Mouse (Mus musculus) liver, postnatal 0 days (tissue): ENCODE results near the gene Evi5. TPM values are rescaled to one million over a fixed set of nuclear protein-coding genes. Genes with fewer than 3 reads are reported as not detected.

Experiments used
- ATAC-seq: fragments of 200-750 bp; cut with Nextera tagmentation; 2 replicates; pipeline ENCODE4 v1.8.0; 2017; ENCODE audit warnings: mild to moderate bottlenecking, moderate library complexity
- DNase-seq: peaks from one replicate; pipeline ENCODE4 v3.0.0-alpha.2; 2016
- H3K27ac ChIP-seq: fragments of 300-500 bp; sonication (generic); 2 replicates; pipeline ENCODE4 v1.5.1; 2014; ENCODE audit warnings: antibody characterized with exemption, moderate library complexity, mild to moderate bottlenecking, low read depth
- H3K27me3 ChIP-seq: fragments of 300-500 bp; sonication (generic); 2 replicates; pipeline ENCODE4 v1.6.1; 2014; ENCODE audit warnings: low read length, control low read depth, mixed read lengths; ENCODE audit not compliant: insufficient read depth
- H3K36me3 ChIP-seq: fragments of 300-500 bp; sonication (generic); replicated peaks from 2 replicates; pipeline ENCODE4 v1.6.1; 2014; ENCODE audit warnings: mild to moderate bottlenecking, control low read depth, low read length, moderate library complexity, mixed read lengths; ENCODE audit not compliant: insufficient read depth
- H3K4me1 ChIP-seq: fragments of 300-500 bp; sonication (generic); 2 replicates; pipeline ENCODE4 v1.6.1; 2014; ENCODE audit warnings: antibody characterized with exemption, mild to moderate bottlenecking, control low read depth; ENCODE audit not compliant: insufficient read depth
- H3K4me2 ChIP-seq: fragments of 300-500 bp; sonication (generic); 2 replicates; pipeline ENCODE4 v1.6.1; 2014; ENCODE audit warnings: low read depth, mild to moderate bottlenecking, low read length, moderate library complexity, mixed read lengths
- H3K4me3 ChIP-seq: fragments of 300-500 bp; sonication (generic); 2 replicates; pipeline ENCODE4 v1.5.1; 2014; ENCODE audit warnings: low read depth, low read length
- H3K9ac ChIP-seq: fragments of 300-500 bp; sonication (generic); replicated peaks from 2 replicates; pipeline ENCODE4 v1.6.1; 2014; ENCODE audit warnings: mild to moderate bottlenecking, moderate library complexity
- H3K9me3 ChIP-seq: fragments of 300-500 bp; sonication (generic); 2 replicates; pipeline ENCODE4 v1.6.1; 2016; ENCODE audit warnings: mild to moderate bottlenecking, control low read depth, low read length, mixed read lengths
- CTCF ChIP-seq: sonication (generic); IDR thresholded peaks from 2 replicates; pipeline ENCODE4 v1.5.1; 2016; ENCODE audit warnings: antibody characterized with exemption, low read depth
- EP300 ChIP-seq: IDR thresholded peaks from 2 replicates; pipeline ENCODE4 v1.6.1; 2016; ENCODE audit warnings: antibody characterized with exemption, low read depth, mild to moderate bottlenecking
- WGBS: fragments of 180-500 bp; shearing (Covaris S2); extraction: QIAGEN DNeasy Blood & Tissue Kit; methylation state at CpG from one replicate; pipeline ENCODE4 v1.1.7; 2014; ENCODE audit not compliant: insufficient replicate concordance; 5-methylcytosine and 5-hydroxymethylcytosine counted together
- polyA plus RNA-seq: library from polyadenylated mRNA; unstranded; fragments of >200 nt; fragmentation: Nextera tagmentation; extraction: Ambion mirVana; gene quantifications from 2 replicates; pipeline ENCODE4 v1.2.1, GENCODE M21; 2015

Evi5 gene
- polyA plus RNA-seq = 68.4 and 73.5 TPM in 2 replicates

DNA sequence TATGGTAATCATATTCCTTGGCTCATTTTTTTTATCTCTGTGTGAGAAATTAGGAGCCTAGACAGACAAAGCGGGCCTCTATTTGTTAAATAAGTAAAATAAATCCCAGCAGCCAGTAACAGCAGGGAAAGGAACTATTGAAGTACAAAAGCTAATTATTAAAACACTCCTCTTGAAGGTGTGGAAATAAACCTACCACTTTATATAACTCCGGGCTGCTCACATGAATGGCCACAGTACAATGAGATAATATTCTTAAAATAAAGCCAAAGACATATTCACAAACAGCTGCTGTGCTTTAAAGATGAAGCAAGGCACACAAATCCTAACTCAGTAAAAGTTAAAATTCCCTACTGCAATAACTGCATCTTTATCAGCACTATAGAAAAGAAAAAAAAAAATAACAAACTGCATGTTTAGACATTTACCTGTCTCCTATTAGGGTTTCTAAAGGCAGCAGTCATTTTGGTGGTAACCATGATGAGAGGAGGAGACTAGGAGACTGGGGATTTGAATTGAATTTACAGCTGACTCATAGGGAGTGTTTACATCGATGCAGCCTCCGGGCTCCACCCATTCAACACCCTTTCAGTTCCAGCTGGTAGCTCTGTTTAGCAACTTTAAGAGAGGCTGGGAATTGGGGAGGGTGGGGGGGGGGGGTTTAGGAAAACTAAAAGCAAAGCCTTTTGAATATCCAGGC is at the start of gene Evi5:
TSS of gene Evi5 (minus strand) at position 547 of the 700 bp plus-strand sequence.
- no peaks in the 10 kb centered on the region for H3K27me3 ChIP-seq
- WGBS = 32% methylated on average over 4 of the region's 4 CpGs
- ATAC-seq (peak; percentile 94), DNase-seq (peak; percentile 70)
- peaks cover 9% of the 10 kb centered on the region; the same call in 1 of the 2 replicates for H3K36me3 ChIP-seq
- TF ChIP-seq CTCF (no peak), EP300 (peak; percentile 64; the same call in 1 of the 2 replicates)
- H3K4me3 ChIP-seq = peak within 1 kb of the TSS; percentile 59
- H3K9me3 ChIP-seq = no peaks in the 10 kb centered on the region
- peaks cover 17% of the 10 kb centered on the region; the same call in 1 of the 2 replicates for H3K4me1 ChIP-seq
- peak within 1 kb of the TSS; percentile 54 for H3K4me2 ChIP-seq
- peak within 1 kb of the TSS; percentile 66 for H3K9ac ChIP-seq
- H3K27ac ChIP-seq = peak within 1 kb of the TSS; percentile 87

DNA sequence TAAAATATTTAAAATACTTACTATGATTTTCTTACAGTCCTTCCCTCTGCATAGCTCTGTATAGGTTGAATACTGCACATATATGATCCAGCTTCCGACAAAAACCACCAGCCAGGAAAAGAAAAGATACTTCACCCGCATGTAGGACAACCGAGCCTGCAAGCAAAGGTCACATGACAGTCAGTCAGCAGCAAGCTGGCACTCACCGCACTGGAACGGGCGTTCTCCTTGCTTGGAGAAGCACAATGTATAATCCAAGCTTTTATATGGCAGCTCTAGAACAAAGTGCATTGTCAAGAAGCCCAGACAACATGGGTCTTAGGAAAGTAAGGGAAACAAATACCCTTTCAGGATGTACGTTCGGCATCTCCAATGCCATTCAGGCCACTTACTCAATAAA is 49.7 kb upstream of the Evi5 start:
- Histone ChIP-seq H3K9ac (no peak overlapping the region), H3K36me3 (no peaks in the 10 kb centered on the region), H3K27me3 (no peaks in the 10 kb centered on the region), H3K4me2 (no peak overlapping the region), H3K4me1 (no peaks in the 10 kb centered on the region; the same call in 1 of the 2 replicates), H3K4me3 (no peak overlapping the region), H3K27ac (no peak overlapping the region), H3K9me3 (no peaks in the 10 kb centered on the region)
- ATAC-seq = no peak
- DNase-seq = no peak
- TF ChIP-seq CTCF (no peak), EP300 (no peak)
- WGBS = 87% methylated on average over 8 of the region's 8 CpGs

DNA sequence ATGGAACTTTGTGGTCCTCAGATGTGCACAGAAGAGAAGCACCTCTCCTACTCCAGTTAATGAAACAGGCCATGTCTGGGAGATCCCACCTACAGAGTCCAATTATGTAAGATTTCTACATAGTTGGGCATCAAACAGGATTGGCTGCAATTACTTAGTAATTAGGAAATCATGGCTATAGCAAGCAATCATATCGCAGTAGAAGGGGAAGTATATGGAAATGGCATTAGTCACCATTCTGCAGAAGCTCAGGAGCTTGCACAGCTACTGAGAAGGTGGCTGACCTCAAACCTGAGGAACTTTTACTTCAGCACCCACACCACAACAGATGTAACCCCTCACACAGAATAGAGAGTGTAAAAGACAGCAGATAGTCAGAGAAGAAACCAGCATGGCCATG is 47.9 kb upstream of the Evi5 start:
- no peak overlapping the region for H3K27ac ChIP-seq
- no peaks in the 10 kb centered on the region for H3K27me3 ChIP-seq
- no peaks in the 10 kb centered on the region for H3K9me3 ChIP-seq
- H3K4me3 ChIP-seq = no peak overlapping the region
- ATAC-seq = peak; percentile 15; the same call in 1 of the 2 replicates
- no peaks in the 10 kb centered on the region; the same call in 1 of the 2 replicates for H3K4me1 ChIP-seq
- no peak overlapping the region for H3K9ac ChIP-seq
- TF ChIP-seq CTCF = no peak
- no peak for TF ChIP-seq EP300
- DNase-seq = no peak
- H3K36me3 ChIP-seq = no peaks in the 10 kb centered on the region
- H3K4me2 ChIP-seq = no peak overlapping the region
- 61% methylated on average over 1 of the region's 1 CpGs for WGBS

DNA sequence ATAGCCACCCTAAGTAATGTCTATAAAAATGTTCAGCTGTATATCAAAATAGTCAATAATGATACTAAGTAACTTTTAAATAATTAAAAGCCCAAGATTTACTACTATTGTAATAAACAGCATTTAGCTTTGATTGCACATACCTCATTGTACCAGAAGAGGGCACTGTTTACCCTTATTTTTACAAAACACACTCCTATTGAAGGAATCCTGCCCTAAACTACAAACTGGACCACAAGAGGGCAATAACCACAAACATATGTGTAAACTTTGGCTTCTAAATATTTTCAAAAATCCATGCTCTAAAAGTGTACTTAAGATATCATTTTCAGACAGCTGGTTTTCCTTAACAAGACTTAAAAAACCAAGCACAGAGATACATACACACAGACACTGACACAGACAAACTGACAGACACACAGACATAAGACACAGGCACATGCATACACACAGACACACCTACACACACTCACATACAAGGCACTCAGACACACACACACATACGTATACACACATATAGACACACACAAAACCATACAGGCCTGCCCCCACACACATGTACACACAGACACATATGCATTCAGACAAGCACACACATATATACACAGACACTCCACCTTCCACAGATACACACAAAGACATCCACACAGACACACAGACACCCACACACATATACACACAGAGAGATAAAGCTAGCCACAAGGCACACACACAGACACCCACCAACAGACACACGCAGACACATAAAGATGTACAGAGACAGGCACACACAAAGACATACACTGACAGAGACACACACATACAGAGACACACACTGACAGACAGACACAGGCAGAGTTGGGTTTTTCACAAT is 46.7 kb upstream of the Evi5 start:
- Histone ChIP-seq H3K36me3 (no peaks in the 10 kb centered on the region), H3K4me2 (no peak overlapping the region), H3K27ac (no peak overlapping the region), H3K9ac (no peak overlapping the region), H3K4me1 (no peaks in the 10 kb centered on the region), H3K4me3 (no peak overlapping the region), H3K9me3 (no peaks in the 10 kb centered on the region), H3K27me3 (no peaks in the 10 kb centered on the region)
- ATAC-seq (peak; percentile 64), DNase-seq (no peak)
- TF ChIP-seq EP300 = no peak
- TF ChIP-seq CTCF = peak; percentile 94
- WGBS = 73% methylated on average over 2 of the region's 2 CpGs

DNA sequence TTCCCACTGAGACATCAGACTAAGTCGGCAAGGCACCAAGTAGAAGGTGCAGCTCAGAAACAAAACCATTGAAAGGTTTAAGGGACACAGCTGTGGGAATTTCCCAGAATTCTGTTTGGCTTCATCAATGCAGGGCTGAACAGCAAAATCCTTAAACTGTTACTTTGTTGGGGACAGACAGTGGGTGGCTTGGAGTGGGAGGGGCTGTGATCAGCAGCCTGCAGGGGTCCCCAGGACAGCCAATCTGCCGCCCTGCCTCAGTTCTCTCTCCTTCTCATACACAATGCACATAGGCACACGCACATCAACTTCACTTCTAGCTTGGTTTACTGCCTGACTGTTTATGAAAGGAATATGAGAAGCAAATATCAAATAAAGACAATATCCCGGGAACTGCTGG is 40.4 kb upstream of the Evi5 start:
- TF ChIP-seq EP300 = no peak
- no peak for TF ChIP-seq CTCF
- Histone ChIP-seq H3K36me3 (0 out of 2 replicates have a peak, but pooled peaks cover 5% of the 10 kb centered on the region), H3K4me2 (no peak overlapping the region), H3K27ac (no peak overlapping the region), H3K9me3 (no peaks in the 10 kb centered on the region), H3K9ac (no peak overlapping the region), H3K27me3 (no peaks in the 10 kb centered on the region), H3K4me1 (no peaks in the 10 kb centered on the region), H3K4me3 (no peak overlapping the region)
- WGBS = 68% methylated on average over 4 of the region's 4 CpGs
- ATAC-seq (no peak), DNase-seq (no peak)

DNA sequence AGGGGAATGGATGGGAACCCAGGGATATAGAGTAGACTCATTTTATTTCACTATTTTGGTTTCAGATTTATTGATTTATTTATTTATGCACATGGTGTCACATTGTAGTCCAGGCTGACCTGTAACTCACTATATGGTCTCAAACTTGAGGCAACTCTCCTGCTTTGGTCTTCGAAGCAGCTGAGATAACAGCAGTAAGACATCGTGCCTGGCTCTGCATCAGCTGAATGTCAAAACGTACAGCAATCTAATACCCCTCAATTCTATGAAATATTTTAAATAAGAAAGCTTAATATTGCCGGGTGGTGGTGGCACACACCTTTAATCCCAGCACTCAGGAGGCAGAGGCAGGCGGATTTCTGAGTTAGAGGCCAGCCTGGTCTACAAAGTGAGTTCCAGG is 36.1 kb upstream of the Evi5 start:
- ATAC-seq = no peak

More for the DNA sequence above, 36.1 kb upstream of the Evi5 start:
- Histone ChIP-seq H3K9ac (no peak overlapping the region), H3K27me3 (no peaks in the 10 kb centered on the region), H3K4me1 (no peaks in the 10 kb centered on the region), H3K36me3 (peaks cover 39% of the 10 kb centered on the region), H3K4me3 (no peak overlapping the region), H3K9me3 (no peaks in the 10 kb centered on the region), H3K27ac (no peak overlapping the region), H3K4me2 (no peak overlapping the region)
- 80% methylated on average over 5 of the region's 5 CpGs for WGBS
- no peak for TF ChIP-seq EP300
- TF ChIP-seq CTCF = no peak
- DNase-seq = no peak
